Mouse (Mus musculus): ENCODE measurements around the gene Cenpl.

DNA sequence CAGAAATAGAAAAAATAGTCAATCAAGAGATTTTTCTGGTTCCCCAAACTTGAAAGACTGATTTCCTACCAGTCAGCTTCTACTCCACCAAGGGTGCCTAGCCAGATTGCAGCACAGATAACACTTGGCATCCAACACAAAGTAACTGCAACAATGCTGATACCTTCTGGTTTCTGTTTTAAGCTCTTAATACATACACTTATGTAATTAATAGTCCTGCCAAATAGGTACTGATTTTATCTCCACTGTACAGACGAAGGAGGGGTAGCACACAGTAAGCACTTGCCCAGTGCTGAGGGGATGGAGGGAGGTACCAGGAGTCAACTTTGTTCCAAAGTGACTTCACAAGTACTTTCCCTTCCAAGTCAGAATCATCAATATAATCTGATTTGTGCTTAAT is 33.3 kb downstream of the Cenpl start:
- TF ChIP-seq POLR2AphosphoS2 (IDR thresholded peaks at IDR 0.05; ENCODE audit: insufficient read length, low read depth) (no peak), TCF12 (IDR thresholded peaks at IDR 0.05; ENCODE audit: insufficient read depth, poor library complexity, severe bottlenecking) (no peak), POLR2A (IDR thresholded peaks at IDR 0.05; ENCODE audit: insufficient read length, low read depth) (no peak), MAX (IDR thresholded peaks at IDR 0.05; ENCODE audit: low read depth) (no peak), CEBPB (IDR thresholded peaks at IDR 0.05; ENCODE audit: insufficient read depth, poor library complexity, severe bottlenecking) (no peak), USF1 (IDR thresholded peaks at IDR 0.05; ENCODE audit: low read depth) (no peak), SRF (IDR thresholded peaks at IDR 0.05; ENCODE audit: control insufficient read depth, insufficient read length, low read depth) (no peak), E2F4 (IDR thresholded peaks at IDR 0.05; ENCODE audit: insufficient read depth) (no peak), MYOG (IDR thresholded peaks at IDR 0.05; ENCODE audit: control insufficient read depth in 1 of 3, insufficient read depth in 1 of 3, insufficient read length in 2 of 3, low read depth in 2 of 3) (no peak), REST (IDR thresholded peaks at IDR 0.05; ENCODE audit: insufficient read depth, insufficient read length) (no peak), MYOD1 (IDR thresholded peaks at IDR 0.05; ENCODE audit: control insufficient read depth in 1 of 3, insufficient read length in 2 of 3, low read depth in 2 of 3) (no peak), TCF3 (IDR thresholded peaks at IDR 0.05; ENCODE audit: insufficient read length, low read depth) (no peak)
